41 mouse cellular contexts compared by ENCODE assay signal in the genomic region with DNA sequence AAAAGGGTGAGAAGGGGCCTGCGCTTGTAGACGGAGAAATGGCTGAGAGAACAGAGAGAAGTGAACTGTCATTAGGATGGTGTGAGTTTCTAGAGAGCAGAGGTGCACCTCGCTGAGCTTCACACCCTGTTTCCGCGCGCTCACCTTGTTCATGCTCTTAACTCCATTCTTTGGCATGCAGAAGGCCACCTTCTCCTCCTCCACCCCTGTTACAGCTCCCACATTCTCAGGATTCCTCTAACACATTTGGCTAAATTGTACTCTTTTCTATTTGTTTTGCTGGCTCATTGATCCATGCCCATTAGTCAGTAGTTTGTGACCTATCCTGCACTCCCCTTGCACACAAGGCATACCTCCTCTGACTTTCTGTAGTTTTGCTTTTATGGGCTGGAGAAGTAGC. TPM values are rescaled to one million over a fixed set of nuclear protein-coding genes. Genes with fewer than 3 reads are reported as not detected.
"Had no signal": no experiment of that assay in that cellular context is flagged by ENCODE, and none has a peak within 500 bp of the region (broad histone marks: within the 10 kb centered on the region; RNA-seq: fewer than 3 reads in every experiment).

No protein-coding gene starts in this region.

- H3K27me3 ChIP-seq: heart, embryonic 12.5 days; hindbrain, embryonic 12.5 days; limb, embryonic 13.5 days; limb, embryonic 15.5 days; liver, embryonic 13.5 days; liver, embryonic 15.5 days had no signal

- H3K27ac ChIP-seq: gastrocnemius, adult 2 months; heart, embryonic 10.5 days; hindbrain, embryonic 10.5 days; hindbrain, embryonic 12.5 days; hindbrain, embryonic 14.5 days; limb, embryonic 13.5 days; limb, embryonic 15.5 days; liver, embryonic 13.5 days; liver, embryonic 15.5 days had no signal

- H3K4me3 ChIP-seq: gastrocnemius, adult 2 months; heart, embryonic 10.5 days; heart, embryonic 12.5 days; hindbrain, embryonic 10.5 days; hindbrain, embryonic 12.5 days; limb, embryonic 13.5 days; limb, embryonic 15.5 days; liver, embryonic 13.5 days; liver, embryonic 15.5 days had no signal

- H3K9ac ChIP-seq: heart, embryonic 12.5 days; hindbrain, embryonic 12.5 days; hindbrain, embryonic 14.5 days; limb, embryonic 13.5 days; limb, embryonic 15.5 days; liver, embryonic 13.5 days; liver, embryonic 15.5 days had no signal

- H3K9me3 ChIP-seq: heart, embryonic 10.5 days; heart, embryonic 12.5 days; hindbrain, embryonic 10.5 days; hindbrain, embryonic 12.5 days; limb, embryonic 13.5 days; limb, embryonic 15.5 days; liver, embryonic 13.5 days; liver, embryonic 15.5 days had no signal

- H3K36me3 ChIP-seq: heart, embryonic 10.5 days; heart, embryonic 12.5 days; hindbrain, embryonic 10.5 days; hindbrain, embryonic 12.5 days; limb, embryonic 13.5 days; limb, embryonic 15.5 days; liver, embryonic 13.5 days; liver, embryonic 15.5 days had no signal

- H3K4me2 ChIP-seq: heart, embryonic 12.5 days; hindbrain, embryonic 12.5 days; hindbrain, embryonic 14.5 days; limb, embryonic 13.5 days; limb, embryonic 15.5 days; liver, embryonic 11.5 days; liver, embryonic 13.5 days; liver, embryonic 15.5 days had no signal

- ATAC-seq: hindbrain, embryonic 16.5 days; intestine, embryonic 16.5 days had no signal

- H3K4me1 ChIP-seq: heart, embryonic 10.5 days; heart, embryonic 12.5 days; hindbrain, embryonic 10.5 days; hindbrain, embryonic 12.5 days; limb, embryonic 13.5 days; limb, embryonic 15.5 days; liver, embryonic 13.5 days; liver, embryonic 15.5 days had no signal

- DNase-seq: gastrocnemius, adult 2 months; gastrocnemius, postnatal 10 days; gastrocnemius, postnatal 25 days; heart, adult 18-20 months; heart, postnatal 10 days; heart, postnatal 4 days; kidney, adult 18-20 months; kidney, postnatal 10 days; kidney, postnatal 36 days; layer of hippocampus, adult 9-11 months; layer of hippocampus, postnatal 36 days; left cerebral cortex, postnatal 4 days; liver, embryonic 13.5 days; lung, adult 18-20 months had no signal

RNA-seq across cellular contexts. Expression of a gene that starts 23.6 kb away (rescaled TPM):
- total RNA-seq: gastrocnemius, adult 2 months; gastrocnemius, postnatal 10 days; gastrocnemius, postnatal 25 days; granulocyte monocyte progenitor cell, adult 5-6 weeks; heart, adult 18-20 months; heart, adult 8-10 months; heart, postnatal 10 days; heart, postnatal 25 days; heart, postnatal 4 days; layer of hippocampus, adult 18-20 months; layer of hippocampus, adult 8-10 months; layer of hippocampus, postnatal 14 days; layer of hippocampus, postnatal 36 days; left cerebral cortex, adult 18-20 months; left cerebral cortex, adult 8-10 months; left cerebral cortex, postnatal 10 days; left cerebral cortex, postnatal 25 days; left cerebral cortex, postnatal 4 days had no signal
- polyA plus RNA-seq: heart, embryonic 10.5 days; heart, embryonic 12.5 days; heart, embryonic 14.5 days; heart, embryonic 16.5 days; hindbrain, embryonic 10.5 days; hindbrain, embryonic 12.5 days; hindbrain, embryonic 14.5 days; hindbrain, embryonic 16.5 days; large intestine, adult 2 months; limb, embryonic 11.5 days; limb, embryonic 13.5 days; limb, embryonic 15.5 days had no signal

RNA-seq across cellular contexts. Expression of a gene that starts 41.3 kb away (rescaled TPM):
- total RNA-seq: gastrocnemius, adult 2 months; gastrocnemius, postnatal 10 days; gastrocnemius, postnatal 25 days; gastrocnemius, postnatal 4 days; granulocyte monocyte progenitor cell, adult 5-6 weeks; heart, adult 18-20 months; heart, adult 8-10 months; heart, postnatal 10 days; heart, postnatal 25 days; heart, postnatal 4 days; layer of hippocampus, adult 18-20 months; layer of hippocampus, adult 8-10 months; layer of hippocampus, postnatal 14 days; layer of hippocampus, postnatal 36 days; left cerebral cortex, adult 18-20 months; left cerebral cortex, adult 8-10 months; left cerebral cortex, postnatal 10 days; left cerebral cortex, postnatal 25 days; left cerebral cortex, postnatal 4 days had no signal
- polyA plus RNA-seq: heart, embryonic 10.5 days; heart, embryonic 12.5 days; heart, embryonic 14.5 days; heart, embryonic 16.5 days; hindbrain, embryonic 10.5 days; hindbrain, embryonic 12.5 days; hindbrain, embryonic 14.5 days; hindbrain, embryonic 16.5 days; intestine, embryonic 14.5 days; intestine, embryonic 16.5 days; large intestine, adult 2 months; limb, embryonic 11.5 days; limb, embryonic 13.5 days; limb, embryonic 15.5 days; liver, embryonic 11.5 days; liver, embryonic 13.5 days; liver, embryonic 15.5 days had no signal

RNA-seq across cellular contexts. Expression of a gene that starts 46.2 kb away (rescaled TPM):
- polyA plus RNA-seq: intestine, embryonic 14.5 days had no signal

RNA-seq across cellular contexts. Expression of a gene that starts 49.0 kb away (rescaled TPM):
- total RNA-seq: gastrocnemius, adult 2 months; gastrocnemius, postnatal 10 days; gastrocnemius, postnatal 25 days; gastrocnemius, postnatal 4 days; granulocyte monocyte progenitor cell, adult 5-6 weeks; heart, adult 18-20 months; heart, adult 8-10 months; heart, postnatal 10 days; heart, postnatal 25 days; heart, postnatal 4 days; layer of hippocampus, adult 18-20 months; layer of hippocampus, adult 8-10 months; layer of hippocampus, postnatal 14 days; layer of hippocampus, postnatal 36 days; left cerebral cortex, adult 18-20 months; left cerebral cortex, adult 8-10 months; left cerebral cortex, postnatal 10 days; left cerebral cortex, postnatal 25 days; left cerebral cortex, postnatal 4 days had no signal
- polyA plus RNA-seq: heart, embryonic 10.5 days; heart, embryonic 12.5 days; heart, embryonic 14.5 days; heart, embryonic 16.5 days; hindbrain, embryonic 10.5 days; hindbrain, embryonic 12.5 days; hindbrain, embryonic 14.5 days; hindbrain, embryonic 16.5 days; intestine, embryonic 14.5 days; intestine, embryonic 16.5 days; large intestine, adult 2 months; limb, embryonic 11.5 days; limb, embryonic 13.5 days; limb, embryonic 15.5 days; liver, embryonic 11.5 days; liver, embryonic 13.5 days; liver, embryonic 15.5 days had no signal
